Mouse (Mus musculus): ENCODE measurements around the gene Alkbh5. TPM values are rescaled to one million over a fixed set of nuclear protein-coding genes. Genes with fewer than 3 reads are reported as not detected.
A peak's percentile ranks its signal among the peaks of the same experiment; 100 is the strongest.
"Not testable (repeated sequence)": the region's sequence is repeated elsewhere in the genome, so short reads cannot be mapped to it uniquely, and the experiment has no call there.

Gene Alkbh5
- polyA plus RNA-seq, 1 experiment: 28.3 TPM

DNA sequence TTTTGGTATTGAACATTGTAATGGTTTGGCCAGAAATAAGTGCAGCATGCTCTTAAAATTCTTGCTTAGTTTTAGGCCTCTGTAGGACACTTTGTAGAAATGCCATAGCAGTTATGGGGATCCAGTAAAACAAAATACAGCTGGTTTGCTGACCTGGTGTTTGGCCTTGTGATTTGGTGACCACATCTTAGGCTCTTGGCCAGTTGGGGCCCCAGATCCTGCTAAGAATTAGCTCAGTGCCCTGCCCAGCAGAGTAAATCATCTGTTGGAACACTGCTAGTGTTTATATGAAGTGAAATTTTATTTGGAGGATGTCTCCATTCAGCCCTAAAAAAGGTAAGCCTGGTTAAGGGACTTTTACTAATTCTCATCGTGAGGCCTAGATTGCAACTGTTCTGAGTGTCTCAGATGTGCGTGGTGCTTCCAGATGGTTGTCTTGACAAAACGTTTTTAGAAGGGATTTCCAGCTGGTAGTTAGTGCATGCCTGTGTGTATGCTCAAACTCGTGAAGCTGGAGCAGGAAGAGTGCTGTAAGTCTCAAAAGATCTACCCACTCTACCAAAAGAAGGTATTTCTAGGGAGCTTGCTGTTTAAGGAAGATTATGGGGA, 3.9 kb downstream of the Alkbh5 start:
- peak; percentile 16 for DNase-seq
- WGBS: 4% methylated on average over 4 of the region's 4 CpGs
- Histone ChIP-seq H3K4me1 (ENCODE audit: control insufficient read depth, insufficient read depth, low read length) (peaks cover 22% of the 10 kb centered on the region), H3K4me3 (replicated peaks; ENCODE audit: extremely low read depth, low read depth, low read length) (peak overlapping the region; percentile 23)
- TF ChIP-seq CTCF (IDR thresholded peaks at IDR 0.05; ENCODE audit: insufficient read depth, low read length): no peak
- TF ChIP-seq POLR2A (IDR thresholded peaks at IDR 0.05; ENCODE audit: borderline replicate concordance, extremely low read depth, low read depth, low read length): no peak

DNA sequence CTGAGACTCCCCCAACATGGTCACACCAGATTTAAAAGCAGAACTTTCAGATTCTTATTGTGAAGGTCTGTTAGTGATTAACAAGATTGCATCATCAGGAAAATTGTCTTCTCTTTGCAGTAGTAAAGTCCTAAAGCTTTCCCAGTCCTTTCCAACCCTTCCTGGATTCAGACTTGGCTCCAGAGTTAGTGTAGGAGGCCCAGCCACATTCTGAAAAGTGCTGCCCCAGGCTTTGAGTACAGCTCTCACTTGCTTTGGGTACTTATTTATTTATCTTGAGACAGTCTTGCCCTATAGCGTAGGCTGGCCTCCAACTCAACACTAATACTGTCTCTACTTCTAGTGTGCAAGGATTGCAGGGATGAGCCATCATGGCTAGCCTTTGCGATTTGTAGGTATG, 4.6 kb downstream of the Alkbh5 start:
- no peak overlapping the region for H3K4me3 ChIP-seq (replicated peaks; ENCODE audit: extremely low read depth, low read depth, low read length)
- TF ChIP-seq CTCF (IDR thresholded peaks at IDR 0.05; ENCODE audit: insufficient read depth, low read length): no peak
- no peak for TF ChIP-seq POLR2A (IDR thresholded peaks at IDR 0.05; ENCODE audit: borderline replicate concordance, extremely low read depth, low read depth, low read length)
- 48% methylated on average over 2 of the region's 2 CpGs for WGBS
- DNase-seq: no peak
- H3K4me1 ChIP-seq (ENCODE audit: control insufficient read depth, insufficient read depth, low read length): peaks cover 28% of the 10 kb centered on the region

DNA sequence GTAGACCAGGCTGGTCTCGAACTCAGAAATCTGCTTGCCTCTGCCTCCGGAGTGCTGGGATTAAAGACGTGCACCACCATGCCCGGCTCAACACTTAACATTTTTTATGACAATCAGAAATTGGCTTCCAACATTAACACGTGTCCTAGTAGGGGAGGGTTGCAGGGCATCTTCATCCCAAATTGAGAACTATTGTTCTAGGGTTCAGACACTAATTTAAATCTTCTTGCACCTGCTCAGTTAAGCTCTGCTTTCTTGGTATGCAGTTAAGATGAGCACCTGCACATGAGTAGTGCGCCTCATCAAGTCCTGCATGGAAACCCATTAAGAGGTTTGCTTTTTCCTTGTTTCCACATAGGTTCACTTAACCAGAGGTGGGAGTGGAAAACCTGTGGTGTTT, 5.7 kb downstream of the Alkbh5 start:
- Histone ChIP-seq H3K4me1 (ENCODE audit: control insufficient read depth, insufficient read depth, low read length) (peaks cover 23% of the 10 kb centered on the region), H3K4me3 (replicated peaks; ENCODE audit: extremely low read depth, low read depth, low read length) (no peak overlapping the region)
- no peak for TF ChIP-seq POLR2A (IDR thresholded peaks at IDR 0.05; ENCODE audit: borderline replicate concordance, extremely low read depth, low read depth, low read length)
- TF ChIP-seq CTCF (IDR thresholded peaks at IDR 0.05; ENCODE audit: insufficient read depth, low read length): no peak
- WGBS: 72% methylated on average over 6 of the region's 6 CpGs
- no peak for DNase-seq

DNA sequence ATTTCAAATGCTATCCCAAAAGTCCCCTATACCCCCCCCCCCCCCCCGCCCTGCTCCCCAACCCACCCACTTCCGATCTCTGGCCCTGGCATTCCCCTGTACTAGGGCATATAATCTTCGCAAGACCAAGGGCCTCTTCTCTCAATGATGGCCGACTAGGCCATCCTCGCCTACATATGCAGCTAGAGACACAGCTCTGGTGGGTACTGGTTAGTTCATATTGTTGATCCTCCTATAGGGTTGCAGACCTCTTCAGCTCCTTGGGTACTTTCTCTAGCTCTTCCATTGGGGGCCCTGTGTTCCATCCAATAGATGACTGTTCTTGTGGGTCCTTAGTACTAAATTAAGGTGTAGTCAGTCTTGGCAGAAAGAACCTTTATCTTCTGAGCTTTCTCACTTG, 7.0 kb downstream of the Alkbh5 start:
- not testable (repeated sequence) for DNase-seq; H3K4me3 ChIP-seq (replicated peaks; ENCODE audit: extremely low read depth, low read depth, low read length)
- 81% methylated on average over 5 of the region's 5 CpGs for WGBS
- peaks cover 23% of the 10 kb centered on the region for H3K4me1 ChIP-seq (ENCODE audit: control insufficient read depth, insufficient read depth, low read length)

DNA sequence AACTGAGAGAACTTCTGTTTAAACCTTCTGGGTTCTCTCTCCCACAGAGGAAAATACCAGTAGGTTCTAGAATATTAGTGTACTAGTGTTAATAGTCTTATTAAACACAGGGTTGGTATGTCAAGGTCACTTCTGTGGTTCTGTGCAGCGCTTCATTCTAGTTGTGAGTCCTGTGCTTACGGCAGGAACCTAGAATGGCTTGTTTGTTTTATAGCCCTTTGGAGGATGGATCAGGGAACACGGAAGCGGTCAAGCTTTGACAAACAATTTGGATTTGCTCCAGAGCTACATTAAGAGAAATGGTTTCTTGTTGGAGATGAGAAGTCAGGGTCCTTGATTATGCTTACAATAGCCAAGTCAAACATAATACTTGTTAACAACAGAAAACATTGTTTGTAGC, 9.3 kb downstream of the Alkbh5 start:
- TF ChIP-seq CTCF (IDR thresholded peaks at IDR 0.05; ENCODE audit: insufficient read depth, low read length) (no peak), POLR2A (IDR thresholded peaks at IDR 0.05; ENCODE audit: borderline replicate concordance, extremely low read depth, low read depth, low read length) (no peak)
- DNase-seq: no peak
- Histone ChIP-seq H3K4me1 (ENCODE audit: control insufficient read depth, insufficient read depth, low read length) (peaks cover 19% of the 10 kb centered on the region), H3K4me3 (replicated peaks; ENCODE audit: extremely low read depth, low read depth, low read length) (no peak overlapping the region)
- 23% methylated on average over 4 of the region's 4 CpGs for WGBS

DNA sequence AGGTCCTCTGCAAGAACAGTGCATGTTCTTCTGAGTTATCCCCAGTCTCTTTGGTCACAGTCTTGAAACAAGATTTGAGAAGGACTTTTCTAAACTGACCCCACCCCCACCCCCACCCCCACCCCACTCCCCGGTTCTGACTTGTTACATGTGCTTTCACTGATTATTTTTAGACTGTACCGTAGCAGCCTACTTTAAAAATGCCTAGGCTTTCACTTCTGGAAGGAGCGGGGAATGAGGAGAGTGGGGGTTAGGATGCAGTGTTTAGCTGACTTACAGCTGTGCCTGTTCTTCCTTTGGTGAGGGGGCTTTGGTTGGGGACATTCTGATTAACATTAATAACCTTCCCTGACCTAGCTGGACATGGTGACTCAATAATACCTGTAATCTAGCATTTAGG, 11.9 kb downstream of the Alkbh5 start:
- no peak for DNase-seq
- 53% methylated on average over 3 of the region's 3 CpGs for WGBS
- TF ChIP-seq CTCF (IDR thresholded peaks at IDR 0.05; ENCODE audit: insufficient read depth, low read length): no peak
- TF ChIP-seq POLR2A (IDR thresholded peaks at IDR 0.05; ENCODE audit: borderline replicate concordance, extremely low read depth, low read depth, low read length): no peak
- H3K4me1 ChIP-seq (ENCODE audit: control insufficient read depth, insufficient read depth, low read length): peaks cover 13% of the 10 kb centered on the region
- H3K4me3 ChIP-seq (replicated peaks; ENCODE audit: extremely low read depth, low read depth, low read length): no peak overlapping the region

DNA sequence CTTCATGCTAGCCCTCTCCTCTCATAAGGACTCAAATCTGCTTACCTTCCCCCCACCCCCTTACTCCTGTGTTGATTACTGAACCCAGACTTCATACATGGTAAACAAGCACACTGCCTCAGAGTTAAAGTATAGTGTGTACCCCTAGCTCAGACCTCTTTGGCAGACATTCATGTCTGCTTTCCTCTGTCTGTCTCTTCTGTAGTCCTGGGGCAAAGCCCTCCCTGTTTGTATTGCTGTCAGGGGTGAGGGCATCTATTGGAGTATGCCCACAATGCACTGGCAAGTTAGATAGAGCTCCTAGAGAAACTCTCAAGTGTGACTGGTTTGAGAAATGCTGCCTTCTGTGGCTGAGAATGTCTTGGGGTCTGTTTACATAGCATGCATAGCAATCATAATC, 16.9 kb downstream of the Alkbh5 start:
- Histone ChIP-seq H3K4me3 (replicated peaks; ENCODE audit: extremely low read depth, low read depth, low read length) (no peak overlapping the region), H3K4me1 (ENCODE audit: control insufficient read depth, insufficient read depth, low read length) (no peaks in the 10 kb centered on the region; the same call in 1 of the 2 replicates)
- DNase-seq: no peak
- TF ChIP-seq POLR2A (IDR thresholded peaks at IDR 0.05; ENCODE audit: borderline replicate concordance, extremely low read depth, low read depth, low read length) (no peak), CTCF (IDR thresholded peaks at IDR 0.05; ENCODE audit: insufficient read depth, low read length) (no peak)

DNA sequence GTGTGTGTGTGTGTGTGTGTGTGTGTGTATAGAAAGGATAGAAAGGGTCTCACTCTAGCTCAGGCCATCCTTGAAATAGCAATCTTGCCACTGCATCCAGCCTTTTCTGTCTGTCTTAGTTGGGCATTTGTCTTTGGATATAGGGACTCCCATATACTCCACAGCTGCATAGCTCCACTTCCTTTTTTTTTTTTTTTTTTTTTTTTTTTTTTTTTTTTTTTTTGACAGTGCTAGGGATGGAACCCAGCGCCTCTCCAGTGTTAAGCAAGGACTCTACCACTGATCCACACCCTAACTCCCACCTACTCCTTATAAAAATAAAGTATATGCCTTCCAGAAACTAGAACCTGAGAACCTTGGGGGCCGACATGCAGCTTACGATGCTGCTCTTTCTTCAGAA, 21.5 kb downstream of the Alkbh5 start:
- no peak overlapping the region for H3K4me3 ChIP-seq (replicated peaks; ENCODE audit: extremely low read depth, low read depth, low read length)
- WGBS: 91% methylated on average over 3 of the region's 3 CpGs

DNA sequence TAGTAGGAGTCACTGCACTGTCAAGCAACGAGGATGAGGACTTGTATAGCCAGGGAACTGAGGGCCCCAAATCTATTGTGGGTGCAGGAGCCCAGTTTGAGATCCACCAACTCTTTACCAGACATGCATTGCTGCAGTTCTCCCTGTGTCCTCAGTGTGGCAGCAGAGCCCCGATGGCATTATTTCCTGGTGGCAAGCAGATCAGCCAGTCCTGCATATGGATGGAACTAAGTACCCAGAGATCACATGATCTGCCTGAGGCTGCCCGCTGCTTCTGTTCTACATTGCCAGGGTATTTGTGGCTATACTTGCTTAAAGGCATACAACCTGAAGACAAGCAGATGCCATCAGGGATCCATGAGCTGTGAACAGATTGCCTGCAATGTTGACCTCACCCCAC, 23.2 kb downstream of the Alkbh5 start:
- Histone ChIP-seq H3K4me3 (replicated peaks; ENCODE audit: extremely low read depth, low read depth, low read length) (no peak overlapping the region), H3K4me1 (ENCODE audit: control insufficient read depth, insufficient read depth, low read length) (no peaks in the 10 kb centered on the region)
- DNase-seq: peak; percentile 66
- 11% methylated on average over 3 of the region's 3 CpGs for WGBS
- TF ChIP-seq POLR2A (IDR thresholded peaks at IDR 0.05; ENCODE audit: borderline replicate concordance, extremely low read depth, low read depth, low read length) (no peak), CTCF (IDR thresholded peaks at IDR 0.05; ENCODE audit: insufficient read depth, low read length) (peak; percentile 97)

More for the DNA sequence above, 21.5 kb downstream of the Alkbh5 start:
- no peak for TF ChIP-seq POLR2A (IDR thresholded peaks at IDR 0.05; ENCODE audit: borderline replicate concordance, extremely low read depth, low read depth, low read length)
- TF ChIP-seq CTCF (IDR thresholded peaks at IDR 0.05; ENCODE audit: insufficient read depth, low read length): no peak
- no peak for DNase-seq
- H3K4me1 ChIP-seq (ENCODE audit: control insufficient read depth, insufficient read depth, low read length): no peaks in the 10 kb centered on the region

DNA sequence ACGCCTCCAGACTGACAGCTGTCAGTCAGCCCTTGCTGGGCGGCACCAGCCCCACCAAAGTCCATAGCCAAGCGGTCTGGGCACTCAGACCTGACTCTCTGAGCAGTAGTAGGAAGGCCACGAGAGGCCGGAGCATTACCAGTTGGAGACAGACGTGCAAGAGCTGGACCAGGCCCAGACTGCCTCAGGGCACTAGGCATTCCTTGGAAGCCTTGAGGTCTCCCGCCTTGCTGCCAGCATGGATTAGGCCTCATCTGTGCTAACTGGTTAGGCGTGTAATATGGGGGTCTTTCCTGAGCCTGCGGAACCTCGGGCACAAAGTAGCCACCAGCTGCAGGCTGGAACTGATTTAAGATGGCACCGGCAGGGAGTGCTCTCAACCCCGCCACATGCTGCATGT, 37.8 kb downstream of the Alkbh5 start:
- DNase-seq; H3K4me3 ChIP-seq (replicated peaks; ENCODE audit: extremely low read depth, low read depth, low read length); H3K4me1 ChIP-seq (ENCODE audit: control insufficient read depth, insufficient read depth, low read length): not testable (repeated sequence)
- 79% methylated on average over 12 of the region's 12 CpGs for WGBS

Other genes starting within 250 kb of the Alkbh5 start
- 98.4 and 99.3 TPM in 2 replicates for gene Tom1l2, start 183.5 kb upstream of the Alkbh5 start, polyA plus RNA-seq (2012; rRNA removed)
- gene Drc3, start 183.1 kb upstream of the Alkbh5 start, polyA plus RNA-seq (2012; rRNA removed): 10.9 and 17.7 TPM in 2 replicates
- 32.2 and 36.7 TPM in 2 replicates for gene Gid4, start 119.2 kb upstream of the Alkbh5 start, polyA plus RNA-seq (2012; rRNA removed)
- 17.6 and 23.8 TPM in 2 replicates for gene Atpaf2, start 117.9 kb upstream of the Alkbh5 start, polyA plus RNA-seq (2012; rRNA removed)
- gene Drg2, start 81.8 kb upstream of the Alkbh5 start, polyA plus RNA-seq (2012; rRNA removed): 31.7 and 40.3 TPM in 2 replicates
- gene Myo15, start 67.0 kb upstream of the Alkbh5 start, polyA plus RNA-seq (2012; rRNA removed): 0.43 and 0.45 TPM in 2 replicates
- 61.6 and 68.2 TPM in 2 replicates for gene Llgl1, start 163.3 kb downstream of the Alkbh5 start, polyA plus RNA-seq (2012; rRNA removed)
- 236 and 264 TPM in 2 replicates for gene Flii, start 190.9 kb downstream of the Alkbh5 start, polyA plus RNA-seq (2012; rRNA removed)
- gene Mief2, start 192.0 kb downstream of the Alkbh5 start, polyA plus RNA-seq (2012; rRNA removed): 22.3 and 25.4 TPM in 2 replicates
- 6.1 and 6.9 TPM in 2 replicates for gene Top3a, start 241.0 kb downstream of the Alkbh5 start, polyA plus RNA-seq (2012; rRNA removed)
- gene Smcr8, start 241.1 kb downstream of the Alkbh5 start, polyA plus RNA-seq (2012; rRNA removed): 9.4 and 11.5 TPM in 2 replicates